Mouse (Mus musculus) neural tube, embryonic 14.5 days (tissue): ENCODE results near the gene Zscan29. TPM values are rescaled to one million over a fixed set of nuclear protein-coding genes. Genes with fewer than 3 reads are reported as not detected.
"Not testable (repeated sequence)": the region's sequence is repeated elsewhere in the genome, so short reads cannot be mapped to it uniquely, and the experiment has no call there.

Experiments used
- ATAC-seq: fragments of 200-750 bp; cut with Nextera tagmentation; 2 replicates; pipeline ENCODE4 v1.8.0; 2017; ENCODE audit warnings: low read depth, mild to moderate bottlenecking, moderate TSS enrichment, moderate library complexity
- H3K27ac ChIP-seq: fragments of 300-500 bp; sonication (generic); 2 replicates; pipeline ENCODE4 v1.5.1; 2014; ENCODE audit warnings: low read depth, mild to moderate bottlenecking, control low read depth, low read length, moderate library complexity, mixed read lengths
- H3K27me3 ChIP-seq: fragments of 300-500 bp; sonication (generic); 2 replicates; pipeline ENCODE4 v1.6.1; 2014; ENCODE audit warnings: low read length; ENCODE audit not compliant: control insufficient read depth, insufficient read depth
- H3K36me3 ChIP-seq: fragments of 300-500 bp; sonication (generic); 2 replicates; pipeline ENCODE4 v1.6.1; 2014; ENCODE audit warnings: low read length, mixed read lengths; ENCODE audit not compliant: control insufficient read depth, insufficient read depth
- H3K4me1 ChIP-seq: fragments of 300-500 bp; sonication (generic); 2 replicates; pipeline ENCODE4 v1.6.1; 2014; ENCODE audit warnings: low read length; ENCODE audit not compliant: control insufficient read depth, insufficient read depth
- H3K4me2 ChIP-seq: fragments of 300-500 bp; sonication (generic); 2 replicates; pipeline ENCODE4 v1.6.1; 2014; ENCODE audit warnings: mild to moderate bottlenecking, low read depth, low read length, control low read depth
- H3K4me3 ChIP-seq: fragments of 300-500 bp; sonication (generic); 2 replicates; pipeline ENCODE4 v1.5.1; 2014; ENCODE audit warnings: low read depth, low read length, control low read depth, mixed read lengths
- H3K9ac ChIP-seq: fragments of 300-500 bp; sonication (generic); replicated peaks from 2 replicates; pipeline ENCODE4 v1.6.1; 2014; ENCODE audit warnings: low read depth, mild to moderate bottlenecking, control low read depth, low read length, mixed read lengths
- H3K9me3 ChIP-seq: fragments of 300-500 bp; sonication (generic); 2 replicates; pipeline ENCODE4 v1.6.1; 2016; ENCODE audit warnings: low read length; ENCODE audit not compliant: control insufficient read depth
- WGBS: fragments of 180-500 bp; shearing (Covaris S2); extraction: QIAGEN DNeasy Blood & Tissue Kit; methylation state at CpG from one replicate; pipeline ENCODE4 v1.1.7; 2014; 5-methylcytosine and 5-hydroxymethylcytosine counted together
- polyA plus RNA-seq: library from polyadenylated mRNA; unstranded; fragments of >200 nt; fragmentation: Nextera tagmentation; extraction: Ambion mirVana; gene quantifications from 2 replicates; pipeline ENCODE4 v1.2.1, GENCODE M21; 2014

Zscan29 gene
- polyA plus RNA-seq, 1 experiment from 2014 or later, result 7.7 TPM

GRCm38 (mm10) chr2:121141216-121142035 is 29.5 kb downstream of the Zscan29 start:
- Histone ChIP-seq H3K4me2 (peak overlapping the region; percentile 82), H3K36me3 (peaks cover 8% of the 10 kb centered on the region; the same call in 1 of the 2 replicates), H3K4me1 (peaks cover 20% of the 10 kb centered on the region), H3K27me3 (no peaks in the 10 kb centered on the region), H3K9ac (peak overlapping the region; percentile 86), H3K27ac (peak overlapping the region; percentile 99), H3K4me3 (peak overlapping the region; percentile 63), H3K9me3 (no peaks in the 10 kb centered on the region)
- 74% methylated on average over 16 of the region's 16 CpGs for WGBS
- no peak for ATAC-seq

- Histone ChIP-seq H3K4me3 (peak within 1 kb of the TSS; percentile 63), H3K27me3 (no peaks in the 10 kb centered on the region), H3K27ac (peak within 1 kb of the TSS; percentile 99), H3K4me2 (peak within 1 kb of the TSS; percentile 82), H3K9me3 (no peaks in the 10 kb centered on the region), H3K4me1 (peaks cover 20% of the 10 kb centered on the region), H3K9ac (peak within 1 kb of the TSS; percentile 86), H3K36me3 (0 out of 2 replicates have a peak, but pooled peaks cover 7% of the 10 kb centered on the region)
- under 1% methylated on average over 86 of the region's 87 CpGs for WGBS
- peak; percentile 96 for ATAC-seq
Observed at GRCm38 (mm10) chr2:121140018-121140882, 30.7 kb downstream of the Zscan29 start, which contains the start of the genes Adal and Lcmt2. Gene Adal (plus strand): TSS chr2:121140428. Gene Lcmt2 (minus strand): TSS chr2:121140653.

GRCm38 (mm10) chr2:121139266-121140017 is 31.5 kb downstream of the Zscan29 start:
- no peaks in the 10 kb centered on the region for H3K27me3 ChIP-seq
- 0 out of 2 replicates have a peak, but pooled peaks cover 7% of the 10 kb centered on the region for H3K36me3 ChIP-seq
- no peak for ATAC-seq
- H3K9ac ChIP-seq, result peak overlapping the region; percentile 86
- peak overlapping the region; percentile 63 for H3K4me3 ChIP-seq
- H3K27ac ChIP-seq, result peak overlapping the region; percentile 99
- WGBS, result 47% methylated on average over 29 of the region's 29 CpGs
- peak overlapping the region; percentile 82 for H3K4me2 ChIP-seq
- H3K9me3 ChIP-seq, result no peaks in the 10 kb centered on the region
- H3K4me1 ChIP-seq, result peaks cover 20% of the 10 kb centered on the region

GRCm38 (mm10) chr2:121137371-121137770 is 33.6 kb downstream of the Zscan29 start:
- no peaks in the 10 kb centered on the region for H3K27me3 ChIP-seq
- no peak overlapping the region for H3K4me3 ChIP-seq
- 98% methylated on average over 4 of the region's 4 CpGs for WGBS
- H3K9me3 ChIP-seq, result no peaks in the 10 kb centered on the region
- H3K4me1 ChIP-seq, result peaks cover 20% of the 10 kb centered on the region
- no peak overlapping the region for H3K9ac ChIP-seq
- 0 out of 2 replicates have a peak, but pooled peaks cover 4% of the 10 kb centered on the region for H3K36me3 ChIP-seq
- ATAC-seq, result no peak
- H3K27ac ChIP-seq, result no peak overlapping the region
- no peak overlapping the region for H3K4me2 ChIP-seq

GRCm38 (mm10) chr2:121132822-121133221 is 38.1 kb downstream of the Zscan29 start:
- ATAC-seq, result no peak
- Histone ChIP-seq H3K4me3 (no peak overlapping the region), H3K36me3 (no peaks in the 10 kb centered on the region), H3K4me1 (no peaks in the 10 kb centered on the region; the same call in 1 of the 2 replicates), H3K27ac (no peak overlapping the region), H3K27me3 (no peaks in the 10 kb centered on the region), H3K4me2 (no peak overlapping the region), H3K9ac (no peak overlapping the region), H3K9me3 (no peaks in the 10 kb centered on the region)
- 65% methylated on average over 1 of the region's 1 CpGs for WGBS

GRCm38 (mm10) chr2:121128865-121129620 is 41.9 kb downstream of the Zscan29 start:
- H3K4me1 ChIP-seq, result no peaks in the 10 kb centered on the region
- no peaks in the 10 kb centered on the region for H3K36me3 ChIP-seq
- H3K27ac ChIP-seq, result no peak overlapping the region
- H3K4me2 ChIP-seq, result no peak overlapping the region
- no peaks in the 10 kb centered on the region for H3K27me3 ChIP-seq
- 78% methylated on average over 9 of the region's 9 CpGs for WGBS
- H3K4me3 ChIP-seq, result no peak overlapping the region
- no peak for ATAC-seq
- H3K9me3 ChIP-seq, result no peaks in the 10 kb centered on the region
- no peak overlapping the region for H3K9ac ChIP-seq

GRCm38 (mm10) chr2:121127536-121127935 is 43.4 kb downstream of the Zscan29 start:
- Histone ChIP-seq H3K9me3 (no peaks in the 10 kb centered on the region), H3K27me3 (no peaks in the 10 kb centered on the region), H3K4me2 (no peak overlapping the region), H3K9ac (no peak overlapping the region), H3K36me3 (no peaks in the 10 kb centered on the region), H3K4me3 (no peak overlapping the region), H3K4me1 (no peaks in the 10 kb centered on the region), H3K27ac (no peak overlapping the region)
- ATAC-seq, result no peak
- 89% methylated on average over 1 of the region's 1 CpGs for WGBS

- H3K4me1 ChIP-seq, H3K36me3 ChIP-seq, H3K9me3 ChIP-seq, H3K27ac ChIP-seq, H3K4me2 ChIP-seq, H3K9ac ChIP-seq, H3K4me3 ChIP-seq, H3K27me3 ChIP-seq, ATAC-seq: not testable (repeated sequence)
- 94% methylated on average over 5 of the region's 5 CpGs for WGBS
Observed at GRCm38 (mm10) chr2:121126302-121126701, 44.6 kb downstream of the Zscan29 start.
